Mouse (Mus musculus): ENCODE measurements around the gene Cyb5r3. TPM values are rescaled to one million over a fixed set of nuclear protein-coding genes. Genes with fewer than 3 reads are reported as not detected.
"Not testable (repeated sequence)": the region's sequence is repeated elsewhere in the genome, so short reads cannot be mapped to it uniquely, and the experiment has no call there.

The Cyb5r3 gene
- polyA plus RNA-seq, 1 experiment from 2014 or later, result 218 TPM

DNA sequence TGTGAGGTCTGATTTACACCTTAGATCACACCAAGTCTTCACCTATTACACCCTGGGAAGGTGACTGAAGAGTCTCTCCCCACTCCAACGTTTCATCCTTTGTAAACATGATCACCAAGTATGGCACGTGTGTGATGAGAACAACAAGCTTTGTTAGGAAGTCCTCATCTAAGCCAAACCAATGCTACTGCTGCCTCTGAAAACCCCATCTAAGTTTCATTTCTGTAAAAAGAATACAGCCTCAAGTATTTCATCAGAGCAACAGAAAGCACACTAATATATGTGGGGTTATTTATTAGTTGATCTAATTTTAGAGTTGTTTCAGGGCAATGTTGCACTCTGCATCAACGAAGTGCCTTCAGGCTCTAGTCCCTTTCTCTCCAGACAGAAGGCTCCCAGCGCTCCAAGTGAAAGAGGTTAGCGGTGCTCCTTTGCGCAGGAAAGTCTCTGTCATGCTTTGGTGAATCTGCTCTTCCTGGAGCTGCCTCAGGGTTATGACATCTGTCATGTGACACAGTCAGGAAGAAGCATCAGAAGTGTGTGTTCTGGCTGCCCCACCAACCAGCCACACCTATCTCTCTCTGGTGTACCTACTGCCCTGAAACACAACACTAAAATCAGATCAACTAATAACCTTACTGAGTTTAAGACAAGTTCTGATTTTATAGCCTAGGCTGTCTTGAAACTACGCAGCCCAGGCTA lies 42.7 kb downstream of the Cyb5r3 start:
- Histone ChIP-seq H3K27ac (replicated peaks) (no peak overlapping the region), H3K36me3 (peaks cover 96% of the 10 kb centered on the region), H3K9me3 (replicated peaks) (no peaks in the 10 kb centered on the region), H3K4me3 (no peak overlapping the region), H3K4me1 (no peaks in the 10 kb centered on the region), H3K27me3 (ENCODE audit: low read depth, poor library complexity, severe bottlenecking) (no peaks in the 10 kb centered on the region)
- DNase-seq (ENCODE audit: low spot score), result no peak
- 93% methylated on average over 7 of the region's 7 CpGs for WGBS

DNA sequence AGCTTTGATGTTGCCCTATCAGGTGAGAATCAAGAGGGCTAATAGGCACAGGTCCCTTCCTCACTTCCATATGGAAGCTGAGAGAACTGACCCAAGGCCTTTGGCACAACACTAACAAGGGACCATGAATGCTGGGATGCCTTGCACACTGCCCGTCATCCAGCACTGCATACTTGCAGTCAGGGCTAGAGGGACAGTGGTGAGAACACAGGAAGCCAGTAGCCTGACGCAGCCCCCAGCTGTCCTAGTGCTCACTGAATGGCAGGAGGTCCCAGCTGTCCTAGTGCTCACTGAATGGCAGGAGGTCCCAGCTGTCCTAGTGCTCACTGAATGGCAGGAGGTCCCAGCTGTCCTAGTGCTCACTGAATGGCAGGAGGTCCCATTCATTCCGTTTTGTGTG lies 45.4 kb downstream of the Cyb5r3 start:
- not testable (repeated sequence) for H3K27ac ChIP-seq (replicated peaks); H3K4me3 ChIP-seq; DNase-seq (ENCODE audit: low spot score); H3K9me3 ChIP-seq (replicated peaks); H3K27me3 ChIP-seq (ENCODE audit: low read depth, poor library complexity, severe bottlenecking); H3K4me1 ChIP-seq
- 86% methylated on average over 3 of the region's 3 CpGs for WGBS
- peaks cover 69% of the 10 kb centered on the region for H3K36me3 ChIP-seq

DNA sequence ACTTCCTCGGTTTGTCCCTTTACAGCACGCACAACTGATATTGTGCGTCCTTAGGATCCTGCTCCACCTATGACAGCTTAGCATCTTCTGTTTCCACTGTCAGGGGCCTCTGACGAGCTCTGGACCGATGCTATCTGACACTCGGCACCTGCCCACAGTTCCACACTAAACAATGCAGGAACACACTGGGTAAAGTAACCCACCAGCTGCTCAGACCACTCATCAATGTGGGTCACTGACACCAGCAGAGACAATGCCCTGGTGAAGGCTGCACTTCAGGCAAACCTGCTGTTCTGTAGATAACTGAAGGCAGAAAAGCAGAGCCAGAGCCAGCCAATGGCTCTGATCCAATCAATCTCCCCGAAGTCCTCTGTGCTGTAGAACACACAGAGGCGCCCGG lies 45.8 kb downstream of the Cyb5r3 start:
- 92% methylated on average over 9 of the region's 9 CpGs for WGBS
- Histone ChIP-seq H3K4me3 (no peak overlapping the region), H3K36me3 (peaks cover 65% of the 10 kb centered on the region), H3K27ac (replicated peaks) (no peak overlapping the region), H3K27me3 (ENCODE audit: low read depth, poor library complexity, severe bottlenecking) (no peaks in the 10 kb centered on the region), H3K9me3 (replicated peaks) (no peaks in the 10 kb centered on the region), H3K4me1 (peaks cover 7% of the 10 kb centered on the region)
- no peak for DNase-seq (ENCODE audit: low spot score)

- Histone ChIP-seq H3K27me3 (ENCODE audit: low read depth, poor library complexity, severe bottlenecking) (no peaks in the 10 kb centered on the region), H3K9me3 (replicated peaks) (no peaks in the 10 kb centered on the region), H3K36me3 (peaks cover 54% of the 10 kb centered on the region), H3K27ac (replicated peaks) (no peak overlapping the region; the same call in 1 of the 2 replicates), H3K4me3 (no peak overlapping the region), H3K4me1 (peaks cover 14% of the 10 kb centered on the region)
- WGBS, result 68% methylated on average over 5 of the region's 5 CpGs
- DNase-seq (ENCODE audit: low spot score), result no peak
These were observed 47.8 kb downstream of the Cyb5r3 start for GRCm38 (mm10) chr15:83124625-83125024.

DNA sequence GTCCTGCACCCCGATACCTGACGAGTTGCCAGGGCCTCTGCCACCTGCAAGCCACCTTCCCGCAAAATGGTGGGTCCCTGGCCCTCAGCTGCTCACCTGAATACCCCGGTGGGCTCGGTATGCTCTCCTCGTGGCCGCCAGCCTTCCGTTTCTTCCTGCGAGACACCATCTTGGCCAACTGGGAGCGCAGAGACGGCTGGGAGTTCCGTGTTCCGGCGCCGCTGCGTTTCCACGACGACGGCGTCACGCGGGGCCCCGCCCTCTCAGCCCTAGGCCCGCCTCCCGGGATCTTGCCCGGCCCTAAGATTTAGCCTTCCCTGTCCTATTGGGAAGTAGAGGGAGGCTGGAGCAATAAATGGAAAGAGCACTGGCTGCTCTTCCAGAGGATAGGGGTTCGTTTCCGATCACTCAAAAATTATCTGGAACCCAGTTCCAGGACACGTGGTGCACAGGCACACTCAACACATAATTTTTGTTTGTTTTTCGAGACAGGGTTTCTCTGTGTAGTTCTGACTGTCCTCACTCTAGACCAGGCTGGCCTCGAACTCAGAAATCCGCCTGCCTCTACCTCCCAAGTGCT lies 49.7 kb downstream of the Cyb5r3 start, which contains the start of gene Rrp7a:
TSS of gene Rrp7a (minus strand) at position 236 of the 580 bp plus-strand sequence.
- 9% methylated on average over 32 of the region's 32 CpGs for WGBS
- peak within 1 kb of the TSS; percentile 94 for H3K4me3 ChIP-seq
- H3K27me3 ChIP-seq (ENCODE audit: low read depth, poor library complexity, severe bottlenecking), result no peaks in the 10 kb centered on the region
- H3K36me3 ChIP-seq, result peaks cover 54% of the 10 kb centered on the region
- H3K9me3 ChIP-seq (replicated peaks), result no peaks in the 10 kb centered on the region
- H3K27ac ChIP-seq (replicated peaks), result peak within 1 kb of the TSS; percentile 90
- peak; percentile 93 for DNase-seq (ENCODE audit: low spot score)
- H3K4me1 ChIP-seq, result peaks cover 14% of the 10 kb centered on the region

- DNase-seq (ENCODE audit: low spot score), result peak; percentile 63
- 4% methylated on average over 42 of the region's 43 CpGs for WGBS
- H3K27ac ChIP-seq (replicated peaks), result peak overlapping the region; percentile 90
- H3K27me3 ChIP-seq (ENCODE audit: low read depth, poor library complexity, severe bottlenecking), result no peaks in the 10 kb centered on the region
- H3K9me3 ChIP-seq (replicated peaks), result no peaks in the 10 kb centered on the region
- peaks cover 14% of the 10 kb centered on the region for H3K4me1 ChIP-seq
- H3K36me3 ChIP-seq, result peaks cover 54% of the 10 kb centered on the region
- peak overlapping the region; percentile 94 for H3K4me3 ChIP-seq
These were observed 50.5 kb downstream of the Cyb5r3 start for GRCm38 (mm10) chr15:83121709-83122565.

- no peak for DNase-seq (ENCODE audit: low spot score)
- Histone ChIP-seq H3K9me3 (replicated peaks) (no peaks in the 10 kb centered on the region), H3K27me3 (ENCODE audit: low read depth, poor library complexity, severe bottlenecking) (no peaks in the 10 kb centered on the region), H3K4me3 (no peak overlapping the region), H3K27ac (replicated peaks) (no peak overlapping the region), H3K36me3 (peaks cover 67% of the 10 kb centered on the region), H3K4me1 (peaks cover 38% of the 10 kb centered on the region)
- WGBS, result 86% methylated on average over 7 of the region's 7 CpGs
These were observed 54.0 kb downstream of the Cyb5r3 start for GRCm38 (mm10) chr15:83118360-83118759.

DNA sequence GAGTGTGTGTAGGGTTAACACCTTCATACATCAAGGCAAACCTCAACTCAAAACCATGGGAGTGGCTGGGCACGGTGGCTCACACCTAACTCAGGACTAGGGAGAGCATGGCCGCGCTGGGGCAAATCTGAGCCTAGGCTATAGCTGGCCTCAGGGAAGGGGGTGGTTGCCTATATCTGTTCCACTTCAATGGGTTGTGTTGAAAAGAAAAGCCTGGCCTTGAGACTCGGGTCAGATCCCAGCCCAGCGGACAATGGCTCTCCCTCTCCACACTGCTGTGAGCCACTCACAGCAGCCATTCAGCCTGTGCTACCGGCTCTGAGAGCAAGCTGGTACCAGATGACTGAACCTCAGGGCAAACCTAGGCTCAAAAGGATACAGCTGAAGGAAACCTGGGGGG lies 57.3 kb downstream of the Cyb5r3 start:
- Histone ChIP-seq H3K4me3 (no peak overlapping the region), H3K4me1 (peaks cover 40% of the 10 kb centered on the region), H3K9me3 (replicated peaks) (no peaks in the 10 kb centered on the region), H3K27me3 (ENCODE audit: low read depth, poor library complexity, severe bottlenecking) (no peaks in the 10 kb centered on the region), H3K36me3 (peaks cover 63% of the 10 kb centered on the region), H3K27ac (replicated peaks) (peak overlapping the region; percentile 74)
- 42% methylated on average over 6 of the region's 6 CpGs for WGBS
- peak; percentile 50 for DNase-seq (ENCODE audit: low spot score)

GRCm38 (mm10) chr15:83114106-83114505 lies 58.3 kb downstream of the Cyb5r3 start:
- 84% methylated on average over 9 of the region's 9 CpGs for WGBS
- H3K27ac ChIP-seq (replicated peaks), result peak overlapping the region; percentile 59
- peaks cover 54% of the 10 kb centered on the region for H3K36me3 ChIP-seq
- H3K4me3 ChIP-seq, result no peak overlapping the region
- no peaks in the 10 kb centered on the region for H3K9me3 ChIP-seq (replicated peaks)
- no peak for DNase-seq (ENCODE audit: low spot score)
- H3K27me3 ChIP-seq (ENCODE audit: low read depth, poor library complexity, severe bottlenecking), result no peaks in the 10 kb centered on the region
- H3K4me1 ChIP-seq, result peaks cover 40% of the 10 kb centered on the region

DNA sequence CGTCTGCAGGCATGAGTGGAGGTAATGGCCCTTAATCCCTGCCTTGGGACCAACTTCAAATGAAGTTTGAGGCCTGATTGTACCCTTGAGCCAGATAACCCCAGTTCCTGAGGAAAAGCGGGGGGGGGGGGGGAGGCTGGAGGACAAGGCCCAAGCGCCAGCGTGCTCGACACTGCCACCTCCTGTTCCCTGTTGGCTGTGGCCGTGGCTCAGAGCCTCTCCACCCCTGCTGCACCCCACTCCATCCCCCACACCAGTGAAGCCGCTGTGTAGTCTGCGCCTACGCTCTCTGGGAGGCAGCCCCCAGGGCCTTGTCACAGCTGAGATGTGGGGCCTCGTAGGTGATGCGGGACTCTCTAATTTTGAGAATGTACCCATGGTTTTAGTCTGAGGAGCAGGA lies 59.5 kb downstream of the Cyb5r3 start:
- peak; percentile 65 for DNase-seq (ENCODE audit: low spot score)
- H3K4me1 ChIP-seq, result peaks cover 46% of the 10 kb centered on the region
- H3K4me3 ChIP-seq, result no peak overlapping the region
- WGBS, result 21% methylated on average over 10 of the region's 11 CpGs
- H3K27me3 ChIP-seq (ENCODE audit: low read depth, poor library complexity, severe bottlenecking), result no peaks in the 10 kb centered on the region
- H3K36me3 ChIP-seq, result peaks cover 42% of the 10 kb centered on the region
- no peaks in the 10 kb centered on the region for H3K9me3 ChIP-seq (replicated peaks)
- H3K27ac ChIP-seq (replicated peaks), result peak overlapping the region; percentile 33; the same call in 1 of the 2 replicates

GRCm38 (mm10) chr15:83111874-83112273 lies 60.5 kb downstream of the Cyb5r3 start:
- WGBS, result 84% methylated on average over 7 of the region's 7 CpGs
- Histone ChIP-seq H3K36me3 (peaks cover 31% of the 10 kb centered on the region), H3K9me3 (replicated peaks) (no peaks in the 10 kb centered on the region), H3K4me3 (no peak overlapping the region), H3K4me1 (peaks cover 56% of the 10 kb centered on the region), H3K27ac (replicated peaks) (no peak overlapping the region), H3K27me3 (ENCODE audit: low read depth, poor library complexity, severe bottlenecking) (no peaks in the 10 kb centered on the region)
- no peak for DNase-seq (ENCODE audit: low spot score)

GRCm38 (mm10) chr15:83111290-83111689 lies 61.1 kb downstream of the Cyb5r3 start:
- WGBS, result 71% methylated on average over 6 of the region's 6 CpGs
- H3K4me1 ChIP-seq, result peaks cover 61% of the 10 kb centered on the region
- H3K27me3 ChIP-seq (ENCODE audit: low read depth, poor library complexity, severe bottlenecking), result no peaks in the 10 kb centered on the region
- no peaks in the 10 kb centered on the region for H3K9me3 ChIP-seq (replicated peaks)
- DNase-seq (ENCODE audit: low spot score), result no peak
- H3K27ac ChIP-seq (replicated peaks), result no peak overlapping the region
- H3K36me3 ChIP-seq, result peaks cover 26% of the 10 kb centered on the region
- no peak overlapping the region for H3K4me3 ChIP-seq
